Mouse (Mus musculus) subcutaneous adipose tissue, adult 2 months (tissue): Measurements from ENCODE around the gene Olfr493. TPM values are rescaled to one million over a fixed set of nuclear protein-coding genes. Genes with fewer than 3 reads are reported as not detected.

Experiments
- polyA plus RNA-seq: library from polyadenylated mRNA; depleted of rRNA; stranded (reverse); fragments of >200 nt; gene quantifications from 2 replicates; pipeline ENCODE4 v1.2.3, GENCODE M21; 2012; ENCODE audit warnings: low replicate concordance; rRNA removed

The Olfr493 gene
- polyA plus RNA-seq: not detected in 2 replicates

DNA sequence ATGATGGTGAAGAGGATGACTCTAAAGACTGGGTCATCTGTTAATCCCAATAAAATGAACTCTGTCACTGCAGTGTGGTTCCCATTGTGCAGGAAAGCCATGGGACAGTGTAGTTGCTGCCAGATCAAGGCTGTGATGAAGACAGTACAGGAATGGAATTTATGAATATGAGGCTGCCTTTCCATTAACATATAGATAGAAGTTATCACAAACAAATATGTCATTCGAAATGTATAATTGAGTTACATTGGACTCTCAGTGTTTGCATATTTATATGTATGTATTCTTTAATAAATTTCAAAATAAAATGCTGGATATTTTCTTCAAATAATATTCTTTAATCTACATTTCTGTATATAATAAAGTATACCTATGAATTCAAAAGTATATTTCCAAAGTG lies at the start of gene Olfr493:
TSS of gene Olfr493 (minus strand) at position 101 of the 400 bp plus-strand sequence.

DNA sequence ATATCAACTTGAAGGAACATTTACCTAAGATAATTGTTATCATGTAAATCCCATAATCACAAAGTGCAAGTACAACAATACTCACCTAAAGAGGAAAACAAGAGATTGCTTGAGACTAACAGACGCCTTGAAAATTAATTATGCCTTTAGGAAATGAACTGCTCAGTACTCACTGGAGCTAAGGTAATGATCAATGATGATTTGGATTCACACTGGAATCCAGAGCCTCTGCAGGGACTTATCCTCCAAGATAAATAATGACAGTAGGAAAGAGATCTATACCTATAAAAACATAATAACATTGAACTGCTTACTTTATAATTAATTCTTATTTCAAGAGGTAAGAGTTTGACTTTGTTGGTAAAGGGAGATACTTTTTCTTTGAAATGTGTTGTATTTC lies 46.1 kb upstream of the Olfr493 start, which contains the start of gene Olfr495:
TSS of gene Olfr495 (plus strand) at position 301 of the 400 bp plus-strand sequence.

DNA sequence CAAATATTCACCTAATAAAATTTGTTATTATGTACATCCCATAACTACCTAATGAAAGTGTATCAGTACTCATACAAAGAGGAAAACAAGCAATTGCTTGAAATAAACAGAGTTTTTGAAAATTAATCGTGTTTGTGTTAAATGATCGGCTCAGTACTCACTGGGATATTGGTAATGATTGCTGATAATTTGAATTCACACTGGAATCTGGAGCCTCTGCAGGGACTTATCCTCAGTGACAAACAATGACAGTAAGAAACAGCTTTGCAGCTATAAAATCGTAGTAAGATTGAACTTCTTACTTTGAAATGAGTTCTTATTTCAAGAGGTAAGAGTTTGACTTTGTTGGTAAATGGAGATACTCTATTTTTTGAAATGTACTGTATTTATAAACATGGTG lies 18.3 kb upstream of the Olfr493 start, which contains the start of gene Olfr494:
TSS of gene Olfr494 (plus strand) at position 301 of the 400 bp plus-strand sequence.

DNA sequence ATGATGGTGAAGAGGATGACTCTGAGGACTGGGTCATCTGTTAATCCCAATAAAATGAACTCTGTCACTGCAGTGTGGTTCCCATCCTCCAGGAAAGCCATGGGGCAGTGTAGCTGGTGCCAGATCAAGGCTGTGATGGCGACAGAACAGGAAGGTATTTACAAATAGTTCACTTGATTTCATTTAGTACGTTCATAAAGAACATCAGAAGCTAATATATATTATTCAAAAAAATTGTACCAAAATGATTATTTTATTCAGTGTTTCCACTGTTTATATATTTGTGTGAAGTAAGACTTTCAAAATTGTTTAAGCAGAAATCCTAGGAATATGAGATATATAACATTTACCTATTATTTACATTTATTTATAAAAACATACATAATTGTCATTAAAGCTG lies 23.2 kb downstream of the Olfr493 start, which contains the start of gene Olfr492:
TSS of gene Olfr492 (minus strand) at position 101 of the 400 bp plus-strand sequence.

DNA sequence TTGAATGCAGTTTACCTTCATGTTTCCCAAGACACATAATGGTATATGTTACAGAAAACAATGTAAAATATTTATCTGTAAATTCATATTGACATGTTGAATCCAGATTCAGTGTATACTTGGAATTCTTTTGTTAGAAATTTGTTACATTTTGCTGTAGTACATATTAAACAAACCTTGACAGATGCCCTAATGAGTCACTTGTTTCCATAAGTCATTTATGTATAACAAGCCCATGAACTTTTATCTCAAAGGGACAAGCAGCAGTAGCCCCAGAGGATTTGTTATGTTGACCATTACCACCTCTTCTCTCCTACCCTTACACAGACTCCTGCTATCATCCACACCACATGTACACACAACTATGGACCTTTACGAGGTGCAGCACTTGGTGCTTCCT lies 33.6 kb downstream of the Olfr493 start, which contains the start of gene Olfr491:
TSS of gene Olfr491 (plus strand) at position 301 of the 400 bp plus-strand sequence.

Other genes starting within 250 kb of the Olfr493 start
- not detected in 2 replicates for gene Olfr482, start 249.4 kb downstream of the Olfr493 start, polyA plus RNA-seq
- not detected in 2 replicates for gene Olfr483, start 246.1 kb downstream of the Olfr493 start, polyA plus RNA-seq
- gene Olfr484, start 219.5 kb downstream of the Olfr493 start, polyA plus RNA-seq: not detected in 2 replicates
- gene Olfr485, start 187.1 kb downstream of the Olfr493 start, polyA plus RNA-seq: not detected in 2 replicates
- not detected in 2 replicates for gene Olfr486, start 174.2 kb downstream of the Olfr493 start, polyA plus RNA-seq
- gene Olfr487, start 132.3 kb downstream of the Olfr493 start, polyA plus RNA-seq: not detected in 2 replicates
- gene Olfr488, start 88.6 kb downstream of the Olfr493 start, polyA plus RNA-seq: not detected in 2 replicates
- not detected in 2 replicates for gene Olfr490, start 58.0 kb downstream of the Olfr493 start, polyA plus RNA-seq
- gene Olfr491, start 33.5 kb downstream of the Olfr493 start, polyA plus RNA-seq: not detected in 2 replicates
- gene Olfr492, start 23.3 kb downstream of the Olfr493 start, polyA plus RNA-seq: not detected in 2 replicates
- not detected in 2 replicates for gene Olfr494, start 18.4 kb upstream of the Olfr493 start, polyA plus RNA-seq
- not detected in 2 replicates for gene Olfr495, start 46.2 kb upstream of the Olfr493 start, polyA plus RNA-seq
- not detected in 2 replicates for gene Olfr497, start 73.4 kb upstream of the Olfr493 start, polyA plus RNA-seq
- not detected in 2 replicates for gene Olfr498, start 118.3 kb upstream of the Olfr493 start, polyA plus RNA-seq
- not detected in 2 replicates for gene Olfr502, start 178.1 kb upstream of the Olfr493 start, polyA plus RNA-seq
- not detected in 2 replicates for gene Olfr503, start 197.5 kb upstream of the Olfr493 start, polyA plus RNA-seq
- gene Olfr504, start 218.8 kb upstream of the Olfr493 start, polyA plus RNA-seq: 0.31 TPM in 1 of 2 replicates, not detected in the other